Mouse (Mus musculus) erythroblast, embryonic 14.5 days (primary cell): Measurements from ENCODE around the gene Dgkh.

Experiments used
- GATA1 ChIP-seq: IDR thresholded peaks from 2 replicates; pipeline ENCODE4 v1.6.1; 2012; ENCODE audit warnings: low read length, inconsistent platforms, mixed read lengths
- TAL1 ChIP-seq: IDR thresholded peaks from 3 replicates; pipeline ENCODE4 v1.6.1; 2012; ENCODE audit warnings: low read length, inconsistent platforms, mixed read lengths

DNA sequence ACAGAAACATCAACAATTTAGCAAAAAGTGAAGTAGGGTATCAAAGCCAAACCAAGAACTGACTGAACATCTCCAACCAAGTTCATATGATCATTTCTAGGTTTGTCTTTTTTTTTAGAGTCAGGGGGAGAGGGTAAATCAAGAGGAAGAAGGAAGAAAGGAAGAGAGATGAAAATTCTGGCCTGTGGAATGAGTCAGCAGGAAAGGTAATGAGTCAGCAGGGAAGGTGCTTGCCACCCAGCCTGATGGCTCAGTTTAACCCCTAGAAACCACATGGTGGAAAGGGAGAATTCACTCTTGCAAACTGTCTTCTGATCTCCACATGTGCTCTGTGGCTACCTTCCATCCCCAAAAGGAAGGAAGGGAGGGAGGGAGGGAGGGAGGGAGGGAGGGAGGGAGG lies 149.4 kb downstream of the Dgkh start:
- TF ChIP-seq GATA1, result no peak
- no peak for TF ChIP-seq TAL1
